Mouse (Mus musculus) CH12.LX (cell line): ENCODE data around the gene Akr1cl. TPM values are rescaled to one million over a fixed set of nuclear protein-coding genes. Genes with fewer than 3 reads are reported as not detected.

Source experiments
- DNase-seq: peaks from one replicate; pipeline ENCODE4 v3.0.0-alpha.2; 2013; ENCODE audit errors: extremely low read depth
- H3K27ac ChIP-seq: 2 replicates; pipeline ENCODE4 v1.5.1; 2012; ENCODE audit warnings: low read depth, mild to moderate bottlenecking, control low read depth, moderate library complexity; ENCODE audit not compliant: insufficient read depth
- H3K27me3 ChIP-seq: replicated peaks from 2 replicates; pipeline ENCODE3; 2012; ENCODE audit warnings: inconsistent platforms
- H3K36me3 ChIP-seq, 2 experiments: replicated peaks in 1 of 2; 2 replicates each; pipeline versions ENCODE3 to v1.6.1; 2012; ENCODE audit warnings: inconsistent platforms in 1 of 2, low read length in 1 of 2, mild to moderate bottlenecking in 1 of 2, mixed read lengths in 1 of 2, moderate library complexity in 1 of 2; ENCODE audit not compliant: control insufficient read depth in 1 of 2, insufficient read depth in 1 of 2
- H3K4me1 ChIP-seq, 2 experiments: 2 replicates each; pipeline ENCODE4 v1.6.1; 2012; ENCODE audit warnings: inconsistent platforms in 1 of 2, moderate library complexity in 1 of 2; ENCODE audit not compliant: insufficient read depth in 2 of 2, control insufficient read depth in 1 of 2
- H3K4me2 ChIP-seq: 2 replicates; pipeline ENCODE4 v1.6.1; 2012; ENCODE audit warnings: low read depth, mild to moderate bottlenecking, control low read depth; ENCODE audit not compliant: poor library complexity, insufficient read depth, severe bottlenecking
- H3K4me3 ChIP-seq, 3 experiments: fragments of 150-350 bp in 1 of 3; sonication (generic) in 1 of 3; replicated peaks in 1 of 3; 2 replicates each; pipeline versions ENCODE3 to v1.5.1; 2011 to 2012; ENCODE audit warnings: low read depth in 2 of 3, low read length in 2 of 3, mild to moderate bottlenecking in 2 of 3, moderate library complexity in 2 of 3, control low read depth in 1 of 3, improper control_type of control experiment in 1 of 3, inconsistent platforms in 1 of 3, mixed read lengths in 1 of 3; ENCODE audit not compliant: poor library complexity in 1 of 3
- H3K79me2 ChIP-seq: replicated peaks from 2 replicates; pipeline ENCODE4 v1.6.1; 2012; ENCODE audit warnings: mild to moderate bottlenecking, moderate library complexity; ENCODE audit not compliant: control insufficient read depth, poor library complexity, insufficient read depth, severe bottlenecking; ENCODE audit errors: extremely low read depth
- H3K9ac ChIP-seq: 2 replicates; pipeline ENCODE4 v1.6.1; 2012; ENCODE audit warnings: low read depth, mild to moderate bottlenecking, control low read depth, moderate library complexity; ENCODE audit not compliant: insufficient read depth
- H3K9me3 ChIP-seq: replicated peaks from 2 replicates; pipeline ENCODE3; 2012; ENCODE audit warnings: low read length, inconsistent platforms, mixed read lengths
- BHLHE40 ChIP-seq: IDR thresholded peaks from 2 replicates; pipeline ENCODE4 v1.6.1; 2011; ENCODE audit warnings: mild to moderate bottlenecking, low read depth, low read length, improper control_type of control experiment
- CHD1 ChIP-seq: IDR thresholded peaks from 2 replicates; pipeline ENCODE4 v1.6.1; 2012; ENCODE audit warnings: low read depth, low read length, improper control_type of control experiment, inconsistent platforms
- CHD2 ChIP-seq: IDR thresholded peaks from 2 replicates; pipeline ENCODE4 v1.6.1; 2011; ENCODE audit warnings: low read length, improper control_type of control experiment
- EP300 ChIP-seq: IDR thresholded peaks from 2 replicates; pipeline ENCODE4 v1.6.1; 2011; ENCODE audit warnings: low read length, improper control_type of control experiment
- HCFC1 ChIP-seq: IDR thresholded peaks from 2 replicates; pipeline ENCODE4 v1.6.1; 2012; ENCODE audit warnings: low read depth, mild to moderate bottlenecking, inconsistent platforms, low read length, improper control_type of control experiment
- IRF4 ChIP-seq: IDR thresholded peaks from 2 replicates; pipeline ENCODE4 v1.6.1; 2014; ENCODE audit warnings: low read depth, mild to moderate bottlenecking, inconsistent platforms, low read length, improper control_type of control experiment
- JUND ChIP-seq: conservative IDR thresholded peaks from 2 replicates; pipeline ENCODE4 v1.6.1; 2011; ENCODE audit warnings: low read depth, low read length, improper control_type of control experiment
- MAFK ChIP-seq: IDR thresholded peaks from 2 replicates; pipeline ENCODE4 v1.6.1; 2011; ENCODE audit warnings: low read length, improper control_type of control experiment; ENCODE audit not compliant: insufficient replicate concordance
- MAZ ChIP-seq: IDR thresholded peaks from 2 replicates; pipeline ENCODE4 v1.6.1; 2012; ENCODE audit warnings: low read depth, mild to moderate bottlenecking, inconsistent platforms, low read length, improper control_type of control experiment, moderate library complexity
- NRF1 ChIP-seq: IDR thresholded peaks from 2 replicates; pipeline ENCODE4 v1.6.1; 2014; ENCODE audit warnings: low read depth, mild to moderate bottlenecking, inconsistent platforms, low read length, improper control_type of control experiment, moderate library complexity
- POLR2A ChIP-seq: IDR thresholded peaks from 2 replicates; pipeline ENCODE4 v1.6.1; 2011; ENCODE audit warnings: low read depth, mild to moderate bottlenecking, improper control_type of control experiment, low read length
- POLR2AphosphoS2 ChIP-seq: IDR thresholded peaks from 2 replicates; pipeline ENCODE4 v1.6.1; 2011; ENCODE audit warnings: low read depth, low read length, improper control_type of control experiment
- RAD21 ChIP-seq: IDR thresholded peaks from 2 replicates; pipeline ENCODE4 v1.6.1; 2011; ENCODE audit warnings: low read depth, mild to moderate bottlenecking, low read length, improper control_type of control experiment, moderate library complexity
- RCOR1 ChIP-seq: conservative IDR thresholded peaks from 2 replicates; pipeline ENCODE4 v1.6.1; 2012; ENCODE audit warnings: low read depth, mild to moderate bottlenecking, inconsistent platforms, low read length, improper control_type of control experiment
- SIN3A ChIP-seq: IDR thresholded peaks from 2 replicates; pipeline ENCODE4 v1.6.1; 2012; ENCODE audit warnings: low read length, improper control_type of control experiment, inconsistent platforms
- SMC3 ChIP-seq: IDR thresholded peaks from 2 replicates; pipeline ENCODE4 v1.6.1; 2011; ENCODE audit warnings: low read depth, low read length, improper control_type of control experiment
- TBP ChIP-seq: conservative IDR thresholded peaks from 2 replicates; pipeline ENCODE4 v1.6.1; 2011; ENCODE audit warnings: low read depth, low read length, improper control_type of control experiment
- TCF12 ChIP-seq: IDR thresholded peaks from 2 replicates; pipeline ENCODE4 v1.6.1; 2014; ENCODE audit warnings: low read depth, mild to moderate bottlenecking, inconsistent platforms, low read length, improper control_type of control experiment
- UBTF ChIP-seq: IDR thresholded peaks from 2 replicates; pipeline ENCODE4 v1.6.1; 2012; ENCODE audit warnings: low read depth, mild to moderate bottlenecking, inconsistent platforms, low read length, improper control_type of control experiment, moderate library complexity
- USF2 ChIP-seq: conservative IDR thresholded peaks from 2 replicates; pipeline ENCODE4 v1.6.1; 2011; ENCODE audit warnings: low read depth, low read length, improper control_type of control experiment
- ZKSCAN1 ChIP-seq: IDR thresholded peaks from 2 replicates; pipeline ENCODE4 v1.6.1; 2012; ENCODE audit warnings: low read depth, inconsistent platforms, low read length, improper control_type of control experiment, borderline replicate concordance
- ZNF384 ChIP-seq: IDR thresholded peaks from 2 replicates; pipeline ENCODE4 v1.6.1; 2012; ENCODE audit warnings: low read depth, low read length, improper control_type of control experiment, inconsistent platforms
- dilution Hi-C: fragments of 300-500 bp; cut with MboI; formaldehyde crosslinking; loops from 2 replicates; pipeline ENCODE4 v1.14.3; 2020; ENCODE audit warnings: low sequenced_read_pairs; ENCODE audit not compliant: extremely low pct_unique_long_range_greater_than_20kb, extremely low pct_ligation_motif_present
- in situ Hi-C: fragments of 300-500 bp; cut with MboI; formaldehyde crosslinking; loops from 3 replicates; pipeline ENCODE4 v1.14.3; 2019; ENCODE audit warnings: low sequenced_read_pairs, low pct_ligation_motif_present, low pct_unique_long_range_greater_than_20kb, mixed read lengths
- polyA plus RNA-seq: library from polyadenylated mRNA; unstranded; fragments of >175 nt; gene quantifications from 2 replicates; pipeline ENCODE4 v1.2.1, GENCODE M21; 2012; ENCODE audit warnings: low read depth; ENCODE audit not compliant: insufficient read length
- total RNA-seq, 2 experiments: library from RNA; depleted of rRNA; stranded (reverse); fragments of 300-350 nt in 1 of 2; fragments of >200 nt in 1 of 2; gene quantifications; 2 replicates each; pipeline ENCODE4 v1.2.3; 2012 to 2014

Akr1cl gene
- not detected in 2 replicates for total RNA-seq (2012; rRNA removed)
- total RNA-seq (2014; rRNA removed) = not detected in 2 replicates
- polyA plus RNA-seq = not detected in 2 replicates

DNA sequence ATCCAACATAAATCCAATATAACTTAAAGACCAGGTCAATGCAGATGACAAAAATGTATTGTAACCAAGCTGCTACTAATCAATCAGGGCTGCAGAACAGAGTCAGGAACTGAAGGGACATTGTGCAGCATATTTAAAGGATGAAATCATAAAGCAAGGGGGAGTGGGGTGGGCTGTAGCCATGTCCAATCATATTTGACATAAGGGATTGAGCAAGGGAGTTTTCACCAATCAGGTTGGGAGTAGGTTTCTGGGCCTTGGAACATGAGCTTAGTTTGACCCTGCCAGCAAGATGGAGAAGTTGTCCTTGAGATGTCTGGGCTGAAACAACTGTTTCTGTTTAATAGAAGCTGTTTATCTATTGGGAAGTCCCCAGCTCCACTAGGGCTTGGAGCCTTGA, at the start of gene Akr1cl:
Akr1cl (minus strand) TSS at position 119 of the 400 bp plus-strand sequence.
- no peaks in the 10 kb centered on the region for H3K36me3 ChIP-seq
- H3K4me1 ChIP-seq = no peaks in the 10 kb centered on the region; a peak in 1 of 4 replicates
- H3K79me2 ChIP-seq = no peaks in the 10 kb centered on the region
- no peak within 1 kb of the TSS for H3K4me2 ChIP-seq
- dilution Hi-C loops = no loop called here
- H3K27ac ChIP-seq = no peak within 1 kb of the TSS
- no peak for DNase-seq
- no peak within 1 kb of the TSS for H3K4me3 ChIP-seq
- TF ChIP-seq USF2 = no peak
- TF ChIP-seq ZNF384 = no peak
- no peak for TF ChIP-seq HCFC1
- TF ChIP-seq RCOR1 = no peak
- no peak for TF ChIP-seq JUND
- TF ChIP-seq IRF4 = no peak
- no peak for TF ChIP-seq MAZ
- no peak for TF ChIP-seq POLR2AphosphoS2
- TF ChIP-seq TCF12 = no peak
- no peak for TF ChIP-seq CHD1
- no peak for TF ChIP-seq UBTF
- no peak for TF ChIP-seq CHD2
- no peak for TF ChIP-seq EP300
- no peak for TF ChIP-seq TBP
- in situ Hi-C loops = no loop called here
- no peak within 1 kb of the TSS for H3K9ac ChIP-seq
- H3K27me3 ChIP-seq = no peaks in the 10 kb centered on the region
- H3K9me3 ChIP-seq = no peaks in the 10 kb centered on the region

- no peaks in the 10 kb centered on the region for H3K36me3 ChIP-seq
- no peak within 1 kb of the TSS for H3K9ac ChIP-seq
- dilution Hi-C loops = no loop called here
- no peak within 1 kb of the TSS for H3K4me3 ChIP-seq
- no peak for TF ChIP-seq SMC3
- TF ChIP-seq ZKSCAN1 = no peak
- TF ChIP-seq NRF1 = no peak
- no peak for TF ChIP-seq UBTF
- TF ChIP-seq MAZ = no peak
- no peak for TF ChIP-seq SIN3A
- TF ChIP-seq CHD1 = no peak
- no peak for TF ChIP-seq POLR2A
- no peak for TF ChIP-seq BHLHE40
- no peak for TF ChIP-seq MAFK
- TF ChIP-seq RAD21 = no peak
- no peak within 1 kb of the TSS for H3K4me2 ChIP-seq
- in situ Hi-C loops = no loop called here
- 0 out of 4 replicates have a peak, but pooled peaks cover 0 to 3% of the 10 kb centered on the region in 2 experiments for H3K4me1 ChIP-seq
- H3K27me3 ChIP-seq = no peaks in the 10 kb centered on the region
- no peak within 1 kb of the TSS for H3K27ac ChIP-seq
- no peaks in the 10 kb centered on the region for H3K79me2 ChIP-seq
- H3K9me3 ChIP-seq = no peaks in the 10 kb centered on the region
- no peak for DNase-seq
These were observed 49.6 kb upstream of the Akr1cl start, which contains the start of gene Crygb for GRCm38 (mm10) chr1:65082188-65082587. TSS of gene Crygb (minus strand) at chr1:65082288.
